Mouse (Mus musculus): ENCODE results near the gene Iqcc. TPM values are rescaled to one million over a fixed set of nuclear protein-coding genes. Genes with fewer than 3 reads are reported as not detected.

The Iqcc gene
- polyA plus RNA-seq, 1 experiment from 2014 or later: 30.0 TPM

DNA sequence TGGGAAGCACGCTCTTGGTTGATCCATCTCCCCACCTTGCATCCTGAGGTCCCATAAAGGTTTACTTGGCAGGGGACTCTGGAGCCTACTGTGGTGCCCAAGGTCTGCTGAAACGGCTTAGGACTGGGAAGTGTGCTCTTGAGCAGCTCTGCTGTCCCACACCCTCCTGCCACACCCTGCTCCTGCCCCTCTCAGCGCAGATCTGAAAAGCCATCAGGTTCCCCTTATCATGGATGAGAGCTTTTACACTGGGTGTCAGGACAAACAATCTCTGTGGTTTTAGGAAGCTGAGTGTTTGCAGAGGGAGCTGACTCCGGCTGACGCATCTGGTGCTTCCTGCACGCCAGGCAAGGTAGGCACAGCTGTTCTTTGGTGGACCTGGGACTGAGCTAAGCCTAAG, 15.0 kb upstream of the Iqcc start:
- H3K36me3 ChIP-seq: peaks cover 97% of the 10 kb centered on the region
- H3K4me1 ChIP-seq (replicated peaks): peaks cover 23% of the 10 kb centered on the region
- H3K4me3 ChIP-seq: no peak overlapping the region
- 96% methylated on average over 6 of the region's 6 CpGs for WGBS
- H3K4me2 ChIP-seq: no peak overlapping the region
- no peaks in the 10 kb centered on the region for H3K27me3 ChIP-seq
- ATAC-seq (ENCODE audit: low FRiP score): no peak
- H3K27ac ChIP-seq: no peak overlapping the region
- H3K9me3 ChIP-seq: no peaks in the 10 kb centered on the region
- H3K9ac ChIP-seq: no peak overlapping the region

DNA sequence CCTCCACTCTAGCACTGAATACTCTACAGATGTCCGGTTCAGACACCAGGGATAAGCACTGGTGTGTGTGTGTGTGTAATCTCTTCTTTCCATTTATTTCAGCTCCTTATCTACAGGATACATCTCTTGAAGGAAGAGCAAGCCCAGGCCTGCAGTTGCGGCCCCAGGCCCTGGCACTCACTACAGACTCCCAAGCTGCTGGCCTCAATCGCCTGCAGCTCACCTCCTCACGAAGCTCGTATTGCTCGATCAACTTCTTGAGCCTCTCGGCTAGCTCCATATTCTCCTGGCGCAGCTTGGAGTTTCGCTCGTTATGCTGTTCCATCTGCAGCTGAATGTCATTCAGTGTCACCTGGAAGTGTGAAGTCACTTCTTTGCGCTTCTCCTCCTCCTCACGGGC, 13.0 kb upstream of the Iqcc start:
- WGBS: 94% methylated on average over 12 of the region's 12 CpGs
- peaks cover 7% of the 10 kb centered on the region for H3K4me1 ChIP-seq (replicated peaks)

DNA sequence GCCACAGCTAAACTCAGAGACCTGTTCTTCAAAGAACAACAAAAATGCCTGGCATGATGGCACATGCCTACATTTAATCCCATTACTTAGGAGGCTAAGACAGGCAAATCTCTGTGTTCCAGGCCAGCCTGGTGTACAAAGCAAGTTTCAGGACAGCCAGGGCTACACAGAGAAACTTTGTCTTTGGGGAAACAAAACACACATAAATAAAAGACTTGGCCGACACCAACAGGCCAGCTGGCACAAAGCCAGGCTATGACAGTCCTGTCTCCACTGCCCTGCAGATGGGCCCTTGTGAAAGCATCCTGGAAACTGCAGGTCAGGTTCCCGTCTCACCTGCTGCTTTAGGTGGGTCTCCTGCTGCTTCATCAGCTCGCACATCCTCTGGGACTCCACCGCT, 12.0 kb upstream of the Iqcc start:
- 76% methylated on average over 4 of the region's 4 CpGs for WGBS
- no peaks in the 10 kb centered on the region for H3K9me3 ChIP-seq

More for the DNA sequence above, 13.0 kb upstream of the Iqcc start:
- no peak overlapping the region for H3K4me3 ChIP-seq
- no peaks in the 10 kb centered on the region for H3K9me3 ChIP-seq
- no peak for ATAC-seq (ENCODE audit: low FRiP score)
- no peak overlapping the region for H3K4me2 ChIP-seq
- peaks cover 99% of the 10 kb centered on the region for H3K36me3 ChIP-seq
- H3K27ac ChIP-seq: no peak overlapping the region
- H3K27me3 ChIP-seq: no peaks in the 10 kb centered on the region
- no peak overlapping the region for H3K9ac ChIP-seq

DNA sequence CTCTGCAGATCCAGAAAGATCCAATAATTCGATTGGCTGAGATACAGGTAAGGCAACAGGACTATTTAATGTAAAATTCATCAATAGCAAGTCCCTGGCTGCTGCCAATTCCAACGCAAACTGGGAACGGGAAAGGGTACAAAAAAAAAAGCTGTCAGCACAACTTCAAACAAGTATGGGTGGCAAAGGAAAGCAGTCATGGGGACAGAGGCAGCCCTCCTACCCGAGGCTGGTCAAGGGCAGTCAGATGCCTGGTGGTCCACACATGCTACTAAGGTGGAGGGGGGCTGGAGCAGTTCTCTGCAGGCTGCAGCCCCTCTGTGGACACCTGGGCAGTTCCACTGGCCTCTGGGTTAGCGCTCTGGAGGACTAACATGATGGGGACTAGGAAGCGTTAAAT, 7.1 kb upstream of the Iqcc start:
- WGBS: 80% methylated on average over 6 of the region's 6 CpGs
- Histone ChIP-seq H3K27me3 (no peaks in the 10 kb centered on the region), H3K9me3 (no peaks in the 10 kb centered on the region), H3K4me1 (replicated peaks) (peaks cover 42% of the 10 kb centered on the region), H3K4me2 (no peak overlapping the region), H3K4me3 (no peak overlapping the region), H3K9ac (peak overlapping the region; percentile 87; the same call in 1 of the 2 replicates), H3K27ac (no peak overlapping the region), H3K36me3 (peaks cover 48% of the 10 kb centered on the region)
- ATAC-seq (ENCODE audit: low FRiP score): no peak

More for the DNA sequence above, 12.0 kb upstream of the Iqcc start:
- Histone ChIP-seq H3K4me1 (replicated peaks) (peaks cover 6% of the 10 kb centered on the region), H3K27me3 (no peaks in the 10 kb centered on the region), H3K4me3 (no peak overlapping the region), H3K27ac (no peak overlapping the region; the same call in 1 of the 2 replicates), H3K36me3 (peaks cover 95% of the 10 kb centered on the region), H3K9ac (no peak overlapping the region), H3K4me2 (no peak overlapping the region)
- no peak for ATAC-seq (ENCODE audit: low FRiP score)

DNA sequence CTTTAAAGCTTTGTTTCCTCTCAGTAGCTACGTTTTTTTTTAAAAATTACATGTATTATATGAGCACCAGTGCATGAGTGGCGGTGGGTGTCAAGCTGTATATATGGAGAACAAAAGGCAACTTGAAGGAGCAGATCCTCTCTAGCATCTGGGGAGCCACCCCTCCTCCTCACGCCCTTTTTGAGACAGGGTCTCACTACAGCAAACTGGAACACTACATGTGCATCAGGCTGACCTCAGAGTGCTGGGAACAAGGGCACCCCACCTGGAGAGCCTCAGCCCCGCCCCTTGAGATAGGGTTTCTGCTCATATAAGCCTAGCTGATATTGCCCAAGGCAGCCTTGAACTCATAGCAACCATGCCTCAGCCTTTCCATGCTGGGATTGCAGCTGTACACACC, 6.6 kb upstream of the Iqcc start:
- WGBS: 38% methylated on average over 4 of the region's 4 CpGs
- Histone ChIP-seq H3K9me3 (no peaks in the 10 kb centered on the region), H3K4me1 (replicated peaks) (peaks cover 43% of the 10 kb centered on the region), H3K4me2 (peak overlapping the region; percentile 86), H3K36me3 (peaks cover 48% of the 10 kb centered on the region), H3K27ac (peak overlapping the region; percentile 97), H3K27me3 (no peaks in the 10 kb centered on the region), H3K9ac (peak overlapping the region; percentile 87), H3K4me3 (peak overlapping the region; percentile 69; the same call in 1 of the 2 replicates)
- ATAC-seq (ENCODE audit: low FRiP score): no peak

DNA sequence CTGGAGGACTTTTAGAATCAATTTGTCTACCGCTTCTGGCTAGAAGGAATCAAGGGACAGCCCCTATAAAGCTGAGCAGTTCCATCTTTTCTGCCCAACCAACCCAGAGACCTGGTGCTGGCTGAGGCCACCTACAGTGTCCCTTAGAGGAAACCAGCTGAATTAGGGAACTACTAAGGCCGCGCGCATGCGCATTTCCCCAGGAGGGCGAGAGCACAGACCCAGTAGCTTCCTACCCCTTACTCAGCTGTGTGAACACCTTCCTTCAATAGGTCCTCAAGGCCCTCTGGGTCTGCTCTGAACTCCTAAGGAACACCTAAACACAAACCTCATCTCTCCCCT, 6.1 kb upstream of the Iqcc start:
- Histone ChIP-seq H3K9ac (peak overlapping the region; percentile 87), H3K9me3 (no peaks in the 10 kb centered on the region), H3K4me3 (peak overlapping the region; percentile 69), H3K27me3 (no peaks in the 10 kb centered on the region), H3K4me2 (peak overlapping the region; percentile 86), H3K4me1 (replicated peaks) (peaks cover 45% of the 10 kb centered on the region), H3K36me3 (peaks cover 44% of the 10 kb centered on the region), H3K27ac (peak overlapping the region; percentile 97)
- 0% methylated on average over 6 of the region's 6 CpGs for WGBS
- peak; percentile 4 for ATAC-seq (ENCODE audit: low FRiP score)

DNA sequence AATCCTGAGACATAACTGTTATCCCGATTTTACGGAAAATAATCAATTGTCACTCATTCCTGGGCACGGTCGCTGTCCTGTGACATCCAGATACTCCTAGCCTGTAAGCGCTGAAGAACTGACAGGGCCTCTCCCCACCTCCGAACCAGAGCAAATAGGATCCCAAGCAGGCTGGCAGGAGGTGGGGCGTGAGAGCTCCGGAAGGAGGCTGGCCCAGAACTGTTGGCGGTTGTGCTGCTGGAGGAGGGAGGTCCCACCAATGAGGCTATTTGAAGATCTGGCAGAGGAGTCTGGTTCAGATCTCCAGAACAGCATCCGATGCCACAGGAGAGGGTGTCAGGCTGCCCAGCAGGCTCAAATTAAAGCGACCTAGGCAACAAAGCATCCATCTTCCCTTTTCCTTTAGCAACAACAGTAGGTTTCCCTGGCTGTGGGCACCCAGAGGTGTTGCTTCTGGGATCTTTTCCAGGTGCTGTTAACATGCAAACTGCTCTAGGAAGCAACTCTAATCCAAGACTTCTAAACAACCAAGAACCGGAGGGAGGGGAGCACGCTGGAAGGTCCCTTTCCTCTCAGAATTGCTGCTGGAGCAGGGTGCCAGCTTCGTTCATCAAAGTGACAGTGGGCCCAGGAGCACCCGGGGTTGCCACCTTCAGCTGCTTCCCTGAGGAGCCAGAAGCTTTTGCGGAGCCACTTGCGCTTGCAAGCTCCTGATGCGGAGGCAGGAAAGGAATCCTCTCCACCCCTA, 5.6 kb upstream of the Iqcc start:
- ATAC-seq (ENCODE audit: low FRiP score): peak; percentile 92
- peak overlapping the region; percentile 86 for H3K4me2 ChIP-seq
- H3K9me3 ChIP-seq: no peaks in the 10 kb centered on the region
- peak overlapping the region; percentile 97 for H3K27ac ChIP-seq
- no peaks in the 10 kb centered on the region for H3K27me3 ChIP-seq
- H3K9ac ChIP-seq: peak overlapping the region; percentile 87
- peaks cover 45% of the 10 kb centered on the region for H3K4me1 ChIP-seq (replicated peaks)
- H3K4me3 ChIP-seq: peak overlapping the region; percentile 69
- H3K36me3 ChIP-seq: peaks cover 40% of the 10 kb centered on the region
- WGBS: under 1% methylated on average over 18 of the region's 18 CpGs

DNA sequence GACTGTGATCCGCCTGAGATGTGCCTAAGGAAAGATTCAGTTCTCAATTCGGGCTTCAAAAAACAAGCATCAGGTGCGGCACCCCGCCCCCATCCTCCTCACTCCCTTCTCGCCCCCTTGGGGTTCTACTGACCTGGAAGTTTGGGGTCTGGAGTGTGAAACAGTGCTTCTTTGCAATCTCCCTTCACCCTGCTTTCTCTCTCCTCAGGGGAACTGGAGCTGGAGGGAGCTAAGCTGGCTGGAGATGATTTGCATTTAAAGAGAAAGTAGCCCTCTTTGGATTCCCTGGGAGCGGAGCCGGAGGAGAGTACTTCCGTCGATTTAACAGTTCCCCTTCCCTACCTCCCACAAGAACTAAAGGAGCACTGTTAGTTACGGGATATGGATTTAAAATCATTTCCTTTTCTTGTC, 4.8 kb upstream of the Iqcc start, which contains the start of gene Ccdc28b:
Gene Ccdc28b (minus strand): TSS at position 267 of the 411 bp plus-strand sequence.
- Histone ChIP-seq H3K4me2 (peak within 1 kb of the TSS; percentile 86), H3K9ac (peak within 1 kb of the TSS; percentile 87), H3K4me1 (replicated peaks) (peaks cover 47% of the 10 kb centered on the region), H3K4me3 (peak within 1 kb of the TSS; percentile 69), H3K9me3 (no peaks in the 10 kb centered on the region), H3K27ac (peak within 1 kb of the TSS; percentile 97), H3K36me3 (peaks cover 32% of the 10 kb centered on the region), H3K27me3 (no peaks in the 10 kb centered on the region)
- 0% methylated on average over 10 of the region's 10 CpGs for WGBS
- ATAC-seq (ENCODE audit: low FRiP score): peak; percentile 22

DNA sequence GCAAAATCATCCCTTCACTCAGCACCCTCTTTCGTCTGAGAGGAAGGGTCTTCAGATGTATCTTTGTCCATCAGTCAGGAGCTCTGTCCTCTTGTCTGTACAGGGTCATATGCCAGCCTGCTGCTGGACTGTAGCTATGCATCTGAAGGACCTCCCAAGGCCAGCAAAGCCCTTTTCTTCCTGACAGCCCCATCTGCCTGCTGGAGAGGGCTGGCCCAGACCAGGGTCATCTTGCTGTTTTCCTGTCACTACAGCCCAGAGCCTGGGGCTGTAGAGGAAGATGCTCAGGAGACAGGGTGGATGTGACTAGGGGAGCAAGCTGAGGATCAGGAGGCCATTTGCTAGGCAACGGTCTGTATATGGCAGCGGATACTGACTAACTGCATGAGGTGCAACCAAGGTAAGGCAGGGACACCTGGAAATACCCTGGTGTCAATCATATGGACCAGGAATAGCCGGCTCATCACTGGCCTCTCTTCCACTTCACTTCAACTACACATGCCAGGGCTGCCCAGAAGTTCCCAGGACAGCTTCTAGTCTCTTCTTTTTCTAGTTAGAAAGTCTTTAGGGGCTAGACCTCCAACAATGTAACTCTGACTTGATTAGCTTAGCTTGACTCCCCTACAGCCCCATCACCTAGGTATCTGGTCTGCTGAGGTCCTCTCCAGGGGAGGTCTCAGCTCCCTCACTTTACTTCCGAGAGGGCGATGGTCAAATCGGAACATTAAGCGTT, 4.1 kb upstream of the Iqcc start:
- Histone ChIP-seq H3K27me3 (no peaks in the 10 kb centered on the region), H3K4me2 (peak overlapping the region; percentile 86), H3K4me1 (replicated peaks) (peaks cover 54% of the 10 kb centered on the region), H3K9ac (peak overlapping the region; percentile 87), H3K36me3 (peaks cover 25% of the 10 kb centered on the region), H3K4me3 (peak overlapping the region; percentile 69), H3K9me3 (no peaks in the 10 kb centered on the region), H3K27ac (peak overlapping the region; percentile 97)
- 25% methylated on average over 8 of the region's 8 CpGs for WGBS
- no peak for ATAC-seq (ENCODE audit: low FRiP score)

DNA sequence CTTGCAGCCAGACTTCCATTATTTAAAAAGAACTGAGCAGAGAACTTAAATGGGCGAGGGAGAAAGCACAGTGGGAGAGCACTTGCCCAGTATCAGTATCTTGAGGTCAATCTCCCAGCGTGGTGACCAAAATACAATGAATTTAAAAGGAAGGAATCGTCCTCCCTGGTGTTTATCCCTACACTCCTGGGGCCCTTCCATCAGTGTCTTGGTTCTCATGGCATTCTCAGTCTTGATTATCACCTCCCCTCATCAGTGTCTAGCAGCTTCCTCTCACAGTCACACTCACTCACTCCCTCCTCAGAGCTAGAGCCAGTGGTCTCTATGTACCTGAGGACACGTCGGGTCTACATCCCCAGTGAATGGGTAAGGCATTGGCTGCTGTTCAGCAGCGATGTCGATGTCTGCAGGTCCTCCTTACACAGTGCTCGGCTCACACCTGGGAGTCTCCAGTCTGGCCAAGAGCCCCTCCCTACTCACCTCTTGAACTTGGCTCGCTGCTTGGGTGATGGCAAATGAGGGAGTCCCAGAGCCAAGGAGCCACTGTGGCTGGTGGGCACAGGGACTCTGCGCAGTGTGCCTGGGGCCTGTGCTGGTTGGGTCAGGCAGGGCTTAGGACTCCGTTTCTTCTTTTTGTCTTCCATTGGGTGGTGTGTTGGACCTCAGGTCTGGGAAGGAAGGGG, 3.4 kb upstream of the Iqcc start:
- H3K27ac ChIP-seq: peak overlapping the region; percentile 97; the same call in 1 of the 2 replicates
- peak overlapping the region; percentile 69 for H3K4me3 ChIP-seq
- H3K9ac ChIP-seq: peak overlapping the region; percentile 87
- no peaks in the 10 kb centered on the region for H3K9me3 ChIP-seq
- H3K27me3 ChIP-seq: no peaks in the 10 kb centered on the region
- no peak for ATAC-seq (ENCODE audit: low FRiP score)
- H3K36me3 ChIP-seq: peaks cover 18% of the 10 kb centered on the region
- H3K4me1 ChIP-seq (replicated peaks): peaks cover 61% of the 10 kb centered on the region
- 76% methylated on average over 11 of the region's 11 CpGs for WGBS
- peak overlapping the region; percentile 86 for H3K4me2 ChIP-seq

DNA sequence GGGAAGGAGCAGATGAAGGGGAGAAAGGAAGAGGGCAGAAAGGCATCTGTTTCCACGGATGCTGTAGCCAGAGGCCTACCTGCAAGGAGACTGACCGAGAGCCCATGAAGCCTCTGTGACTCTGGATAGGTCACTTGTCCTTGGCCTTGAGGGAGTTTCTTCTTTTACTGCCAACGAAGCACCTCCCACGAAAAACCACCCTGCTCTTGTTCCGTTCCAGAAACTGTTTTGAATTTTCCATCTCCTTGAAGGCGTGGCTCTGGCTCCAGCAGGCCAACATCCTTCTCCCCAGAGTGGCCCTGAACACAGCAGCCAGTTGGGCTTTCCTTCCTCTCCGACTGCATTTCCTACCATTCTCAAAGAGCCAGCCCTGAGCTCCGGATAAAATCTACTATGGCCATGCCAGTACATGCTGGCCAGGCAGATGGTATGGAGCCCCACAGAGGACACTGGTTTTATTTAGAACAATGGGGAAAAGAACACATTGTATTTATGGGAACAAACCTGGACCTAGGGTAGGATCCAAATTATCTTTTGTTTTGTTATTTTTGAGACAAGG, 2.5 kb upstream of the Iqcc start:
- Histone ChIP-seq H3K4me2 (peak overlapping the region; percentile 86), H3K27ac (0 out of 2 replicates have a peak overlapping the region, but pooled peaks have one; percentile 1), H3K27me3 (no peaks in the 10 kb centered on the region), H3K4me1 (replicated peaks) (peaks cover 61% of the 10 kb centered on the region), H3K4me3 (no peak overlapping the region), H3K9me3 (no peaks in the 10 kb centered on the region), H3K36me3 (peaks cover 16% of the 10 kb centered on the region), H3K9ac (peak overlapping the region; percentile 87)
- ATAC-seq (ENCODE audit: low FRiP score): no peak
- 83% methylated on average over 8 of the region's 8 CpGs for WGBS
